Mouse (Mus musculus): ENCODE results near the gene Ccdc42. TPM values are rescaled to one million over a fixed set of nuclear protein-coding genes. Genes with fewer than 3 reads are reported as not detected.

Gene Ccdc42
- total and polyA plus RNA-seq, 3 experiments, result not detected

GRCm38 (mm10) chr11:68607046-68607445 is 20.2 kb downstream of the Ccdc42 start:
- Histone ChIP-seq H3K79me2 (ENCODE audit: control insufficient read depth, insufficient read depth, low read length, poor library complexity) (no peaks in the 10 kb centered on the region), H3K4me1 (ENCODE audit: control insufficient read depth in 1 of 2, insufficient read depth in 2 of 2, low read length in 2 of 2) (no peaks in the 10 kb centered on the region), H3K9ac (ENCODE audit: control insufficient read depth, low read depth, low read length, poor library complexity, severe bottlenecking) (no peak overlapping the region), H3K4me3 (ENCODE audit: control insufficient read depth in 1 of 2, insufficient read depth in 1 of 2, low read depth in 2 of 2, low read length in 2 of 2) (no peak overlapping the region), H3K36me3 (ENCODE audit: control insufficient read depth in 1 of 2, insufficient read depth in 2 of 2, low read length in 2 of 2) (no peaks in the 10 kb centered on the region), H3K27ac (ENCODE audit: control insufficient read depth, low read depth, low read length) (no peak overlapping the region), H3K27me3 (ENCODE audit: control insufficient read depth in 1 of 2, insufficient read depth in 2 of 2, low read length in 2 of 2) (no peaks in the 10 kb centered on the region; a peak in 1 of 4 replicates), H3K9me3 (replicated peaks; ENCODE audit: insufficient read depth, low read length) (no peaks in the 10 kb centered on the region)
- TF ChIP-seq MXI1 (IDR thresholded peaks at IDR 0.05; ENCODE audit: low read depth, low read length) (no peak), EP300 (IDR thresholded peaks at IDR 0.05; ENCODE audit: low read depth in 1 of 2, low read length in 2 of 2) (no peak), MEF2A (IDR thresholded peaks at IDR 0.05; ENCODE audit: extremely low read depth, insufficient replicate concordance, low read depth, low read length, poor library complexity, severe bottlenecking) (no peak), TBP (IDR thresholded peaks at IDR 0.05; ENCODE audit: low read depth, low read length) (no peak), MYC (IDR thresholded peaks at IDR 0.05; ENCODE audit: low read depth, low read length) (no peak), POLR2AphosphoS5 (IDR thresholded peaks at IDR 0.05; ENCODE audit: borderline replicate concordance, low read depth, low read length) (no peak), ZKSCAN1 (IDR thresholded peaks at IDR 0.05; ENCODE audit: low read depth, low read length) (no peak), MAFK (IDR thresholded peaks at IDR 0.05; ENCODE audit: borderline replicate concordance, low read depth, low read length) (no peak), USF2 (IDR thresholded peaks at IDR 0.05; ENCODE audit: borderline replicate concordance in 1 of 2, insufficient read depth in 1 of 2, low read depth in 1 of 2, low read length in 2 of 2) (no peak), JUND (IDR thresholded peaks at IDR 0.05; ENCODE audit: low read depth, low read length) (no peak), SMC3 (IDR thresholded peaks at IDR 0.05; ENCODE audit: low read depth, low read length) (no peak)
- no peak for DNase-seq (ENCODE audit: low read depth, low spot score)

- H3K9me3 ChIP-seq (replicated peaks; ENCODE audit: insufficient read depth, low read length), result no peaks in the 10 kb centered on the region
- TF ChIP-seq MAZ (IDR thresholded peaks at IDR 0.05; ENCODE audit: low read depth, low read length), result no peak
- no peak for TF ChIP-seq UBTF (IDR thresholded peaks at IDR 0.05; ENCODE audit: borderline replicate concordance, insufficient read depth, low read depth, low read length)
- no peak for TF ChIP-seq SIN3A (IDR thresholded peaks at IDR 0.05; ENCODE audit: low read length)
- no peak for TF ChIP-seq NELFE (IDR thresholded peaks at IDR 0.05; ENCODE audit: low read depth, low read length)
- TF ChIP-seq KAT2A (conservative IDR thresholded peaks at IDR 0.05; ENCODE audit: low read depth, low read length), result no peak
- no peak for TF ChIP-seq MEF2A (IDR thresholded peaks at IDR 0.05; ENCODE audit: extremely low read depth, insufficient replicate concordance, low read depth, low read length, poor library complexity, severe bottlenecking)
- no peak for DNase-seq (ENCODE audit: low read depth, low spot score)
- no peaks in the 10 kb centered on the region; a peak in 2 of 4 replicates for H3K27me3 ChIP-seq (ENCODE audit: control insufficient read depth in 1 of 2, insufficient read depth in 2 of 2, low read length in 2 of 2)
- H3K79me2 ChIP-seq (ENCODE audit: control insufficient read depth, insufficient read depth, low read length, poor library complexity), result no peaks in the 10 kb centered on the region
- H3K27ac ChIP-seq (ENCODE audit: control insufficient read depth, low read depth, low read length), result no peak overlapping the region
- no peaks in the 10 kb centered on the region for H3K4me1 ChIP-seq (ENCODE audit: control insufficient read depth in 1 of 2, insufficient read depth in 2 of 2, low read length in 2 of 2)
- no peak overlapping the region for H3K4me3 ChIP-seq (ENCODE audit: control insufficient read depth in 1 of 2, insufficient read depth in 1 of 2, low read depth in 2 of 2, low read length in 2 of 2)
- no peaks in the 10 kb centered on the region for H3K36me3 ChIP-seq (ENCODE audit: control insufficient read depth in 1 of 2, insufficient read depth in 2 of 2, low read length in 2 of 2)
- H3K9ac ChIP-seq (ENCODE audit: control insufficient read depth, low read depth, low read length, poor library complexity, severe bottlenecking), result no peak overlapping the region
Measured at GRCm38 (mm10) chr11:68609910-68610566, 23.2 kb downstream of the Ccdc42 start.

Data from MEL (cell line).